Mouse (Mus musculus) embryonic facial prominence, embryonic 14.5 days (tissue): ENCODE measurements at regions not wholly inside any gene's neighbourhood (a gene's known extent, or its start where the extent isn't known, plus 50 kb on each side); places are given as distances from the start of the nearest gene placed in this dataset.

Source experiments
- ATAC-seq: fragments of 200-750 bp; cut with Nextera tagmentation; 2 replicates; pipeline ENCODE4 v1.8.0; 2017; ENCODE audit warnings: low read depth, moderate number of reproducible peaks, moderate TSS enrichment
- DNase-seq: peaks from one replicate; pipeline ENCODE4 v3.0.0-alpha.2; 2015; ENCODE audit warnings: low spot score
- H3K27ac ChIP-seq: fragments of 300-500 bp; sonication (generic); replicated peaks from 2 replicates; pipeline ENCODE4 v1.5.1; 2014; ENCODE audit warnings: low read depth, mild to moderate bottlenecking, low read length, moderate library complexity
- H3K27me3 ChIP-seq: fragments of 300-500 bp; sonication (generic); replicated peaks from 2 replicates; pipeline ENCODE4 v1.6.1; 2014; ENCODE audit warnings: low read length; ENCODE audit not compliant: control insufficient read depth, insufficient read depth
- H3K36me3 ChIP-seq: fragments of 300-500 bp; sonication (generic); 2 replicates; pipeline ENCODE4 v1.6.1; 2014; ENCODE audit warnings: low read length, mixed read lengths; ENCODE audit not compliant: control insufficient read depth, insufficient read depth
- H3K4me1 ChIP-seq: fragments of 300-500 bp; sonication (generic); 2 replicates; pipeline ENCODE4 v1.6.1; 2014; ENCODE audit warnings: antibody characterized with exemption, low read length; ENCODE audit not compliant: control insufficient read depth, insufficient read depth
- H3K4me2 ChIP-seq: fragments of 300-500 bp; sonication (generic); 2 replicates; pipeline ENCODE4 v1.6.1; 2014; ENCODE audit warnings: low read depth, mild to moderate bottlenecking, low read length, moderate library complexity, mixed read lengths
- H3K4me3 ChIP-seq: fragments of 300-500 bp; sonication (generic); 2 replicates; pipeline ENCODE4 v1.5.1; 2014; ENCODE audit warnings: low read depth, mild to moderate bottlenecking, low read length
- H3K9ac ChIP-seq: fragments of 300-500 bp; sonication (generic); 2 replicates; pipeline ENCODE4 v1.6.1; 2014; ENCODE audit warnings: low read depth, mild to moderate bottlenecking, low read length, moderate library complexity, mixed read lengths
- H3K9me3 ChIP-seq: fragments of 300-500 bp; sonication (generic); 2 replicates; pipeline ENCODE4 v1.6.1; 2016; ENCODE audit warnings: low read length; ENCODE audit not compliant: control insufficient read depth
- WGBS: fragments of 180-500 bp; shearing (Covaris S2); extraction: QIAGEN DNeasy Blood & Tissue Kit; methylation state at CpG from one replicate; pipeline ENCODE4 v1.1.7; 2014; 5-methylcytosine and 5-hydroxymethylcytosine counted together

DNA sequence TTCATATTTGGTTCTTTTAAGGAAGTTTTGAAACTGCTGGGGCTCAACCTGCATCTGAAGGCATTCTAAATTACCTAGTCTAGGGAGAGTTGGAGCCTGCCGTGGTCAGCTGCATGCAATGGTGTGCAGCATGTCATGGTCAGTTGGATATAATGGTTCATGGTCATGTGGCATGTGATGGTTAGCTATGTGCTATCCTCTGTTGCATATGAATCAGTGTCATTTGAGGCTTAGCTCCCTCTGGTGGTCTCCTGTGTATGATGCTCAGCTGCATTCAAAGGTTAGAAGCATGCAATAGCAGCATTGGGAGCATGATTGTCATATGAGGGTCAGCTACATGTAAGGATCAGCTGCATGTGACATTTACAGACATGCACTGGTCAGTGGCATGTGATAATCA lies 1894.0 kb upstream of the Lrrc6 start:
- Histone ChIP-seq H3K36me3 (no peaks in the 10 kb centered on the region), H3K9ac (no peak overlapping the region), H3K27me3 (no peaks in the 10 kb centered on the region), H3K9me3 (no peaks in the 10 kb centered on the region), H3K27ac (no peak overlapping the region), H3K4me1 (no peaks in the 10 kb centered on the region), H3K4me2 (no peak overlapping the region), H3K4me3 (no peak overlapping the region)
- ATAC-seq (no peak), DNase-seq (peak; percentile 22)
- WGBS = 85% methylated on average over 1 of the region's 1 CpGs

DNA sequence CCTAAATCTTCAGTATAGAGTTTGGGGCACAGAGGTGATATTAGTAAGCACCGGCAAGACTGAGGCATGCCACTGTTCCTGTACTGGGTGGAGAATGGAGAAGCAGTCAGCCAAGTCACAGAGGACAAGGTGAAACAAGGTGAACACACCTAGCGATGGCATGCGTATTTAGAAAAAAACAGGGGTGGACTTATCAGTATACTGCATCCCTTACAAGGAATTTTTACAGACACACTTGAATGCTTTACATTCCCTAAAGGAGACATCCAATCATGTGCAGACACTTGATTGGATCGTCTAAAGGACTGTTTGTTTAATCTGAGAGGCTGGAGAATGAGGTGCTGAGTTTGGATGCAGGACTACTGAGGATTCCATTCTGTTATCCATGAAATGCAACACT lies 1893.4 kb upstream of the Lrrc6 start:
- 88% methylated on average over 4 of the region's 4 CpGs for WGBS
- Histone ChIP-seq H3K4me2 (no peak overlapping the region), H3K4me3 (no peak overlapping the region), H3K27me3 (no peaks in the 10 kb centered on the region), H3K9ac (no peak overlapping the region), H3K4me1 (no peaks in the 10 kb centered on the region), H3K36me3 (no peaks in the 10 kb centered on the region), H3K27ac (no peak overlapping the region), H3K9me3 (no peaks in the 10 kb centered on the region)
- DNase-seq = no peak
- ATAC-seq = no peak

DNA sequence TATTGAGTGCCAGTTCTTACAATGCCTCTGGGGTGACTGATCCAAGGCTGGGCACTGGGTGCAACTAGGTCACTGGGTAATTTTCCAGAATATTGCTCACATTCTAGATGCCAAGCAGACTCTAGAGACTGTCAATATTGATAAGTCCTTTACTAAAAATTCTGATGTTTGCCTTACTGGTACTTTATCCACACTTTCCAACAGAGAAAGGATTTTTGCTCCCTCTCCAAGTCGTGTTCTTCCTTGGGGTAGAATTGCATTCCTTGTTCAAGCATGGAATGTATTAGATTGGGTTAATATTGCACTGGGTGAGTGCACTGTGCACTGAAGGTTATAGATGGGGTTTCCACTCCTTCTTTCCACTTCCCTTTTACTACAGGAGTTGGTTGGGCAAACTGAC lies 1891.0 kb upstream of the Lrrc6 start:
- Histone ChIP-seq H3K9me3 (no peaks in the 10 kb centered on the region), H3K4me2 (no peak overlapping the region), H3K4me3 (no peak overlapping the region), H3K27ac (no peak overlapping the region), H3K36me3 (no peaks in the 10 kb centered on the region), H3K4me1 (no peaks in the 10 kb centered on the region), H3K27me3 (no peaks in the 10 kb centered on the region), H3K9ac (no peak overlapping the region)
- DNase-seq (no peak), ATAC-seq (no peak)
- 46% methylated on average over 1 of the region's 1 CpGs for WGBS

DNA sequence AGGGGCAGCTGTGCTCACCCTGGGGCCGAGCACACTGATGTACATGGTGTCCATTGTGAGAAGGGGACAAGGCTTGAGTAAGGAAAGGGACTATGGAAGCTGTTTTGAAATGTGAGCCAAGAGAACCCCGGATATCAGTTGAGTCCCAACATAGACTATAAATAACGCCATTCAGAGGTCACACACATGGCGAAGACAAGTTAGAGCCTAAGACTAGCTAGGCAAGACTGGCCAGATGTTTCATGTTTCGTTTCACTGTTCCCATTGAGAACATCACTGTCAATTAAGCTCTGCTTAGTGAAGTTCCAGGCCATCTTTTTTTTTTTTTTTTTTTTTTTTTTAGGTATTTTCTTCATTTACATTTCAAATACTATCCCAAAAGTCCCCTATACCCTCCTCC lies 1889.1 kb upstream of the Lrrc6 start:
- no peak overlapping the region for H3K9ac ChIP-seq
- no peak overlapping the region for H3K4me3 ChIP-seq
- 71% methylated on average over 4 of the region's 5 CpGs for WGBS
- DNase-seq = no peak
- no peaks in the 10 kb centered on the region for H3K4me1 ChIP-seq
- H3K4me2 ChIP-seq = no peak overlapping the region
- H3K36me3 ChIP-seq = no peaks in the 10 kb centered on the region
- H3K27ac ChIP-seq = no peak overlapping the region
- no peaks in the 10 kb centered on the region for H3K27me3 ChIP-seq
- no peaks in the 10 kb centered on the region for H3K9me3 ChIP-seq
- ATAC-seq = no peak

DNA sequence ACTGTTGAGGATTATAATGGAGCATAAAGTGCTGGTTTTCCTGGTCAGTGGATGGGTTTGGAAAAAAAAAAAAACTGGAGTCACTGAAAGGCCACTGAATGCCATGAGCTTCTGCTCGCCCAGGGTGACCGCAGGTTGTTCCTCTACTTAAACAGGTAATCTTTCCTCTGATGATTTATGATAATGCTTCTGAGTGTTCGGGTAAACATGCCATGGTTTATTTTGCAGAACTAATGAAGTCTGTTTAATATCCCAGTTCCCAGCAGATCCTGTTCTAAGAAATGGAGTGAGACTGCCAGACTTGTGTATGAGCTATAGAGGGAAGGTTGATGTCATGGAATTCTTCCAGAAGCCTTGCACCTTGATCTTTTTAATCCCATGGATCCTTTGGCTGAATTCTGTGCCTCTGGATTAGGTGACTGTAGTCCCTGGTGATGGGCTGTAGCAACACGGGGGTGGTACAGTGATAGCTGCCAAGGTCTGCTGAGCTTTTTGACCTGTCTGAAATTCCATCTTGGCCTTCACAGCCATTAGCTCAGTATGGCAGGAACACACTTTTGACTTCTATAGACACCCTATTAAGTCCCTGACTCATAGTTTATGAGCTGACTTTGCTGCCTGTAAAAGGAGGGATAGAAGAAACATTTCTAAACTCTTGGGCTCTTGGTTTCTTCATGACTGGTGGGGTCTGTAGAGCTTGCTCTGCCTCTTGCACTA lies 1886.8 kb upstream of the Lrrc6 start:
- no peaks in the 10 kb centered on the region for H3K27me3 ChIP-seq
- H3K4me3 ChIP-seq = no peak overlapping the region
- no peaks in the 10 kb centered on the region for H3K9me3 ChIP-seq
- ATAC-seq (no peak), DNase-seq (no peak)
- H3K27ac ChIP-seq = no peak overlapping the region
- no peaks in the 10 kb centered on the region for H3K36me3 ChIP-seq
- H3K4me2 ChIP-seq = no peak overlapping the region
- 80% methylated on average over 4 of the region's 4 CpGs for WGBS
- H3K4me1 ChIP-seq = no peaks in the 10 kb centered on the region
- H3K9ac ChIP-seq = no peak overlapping the region

DNA sequence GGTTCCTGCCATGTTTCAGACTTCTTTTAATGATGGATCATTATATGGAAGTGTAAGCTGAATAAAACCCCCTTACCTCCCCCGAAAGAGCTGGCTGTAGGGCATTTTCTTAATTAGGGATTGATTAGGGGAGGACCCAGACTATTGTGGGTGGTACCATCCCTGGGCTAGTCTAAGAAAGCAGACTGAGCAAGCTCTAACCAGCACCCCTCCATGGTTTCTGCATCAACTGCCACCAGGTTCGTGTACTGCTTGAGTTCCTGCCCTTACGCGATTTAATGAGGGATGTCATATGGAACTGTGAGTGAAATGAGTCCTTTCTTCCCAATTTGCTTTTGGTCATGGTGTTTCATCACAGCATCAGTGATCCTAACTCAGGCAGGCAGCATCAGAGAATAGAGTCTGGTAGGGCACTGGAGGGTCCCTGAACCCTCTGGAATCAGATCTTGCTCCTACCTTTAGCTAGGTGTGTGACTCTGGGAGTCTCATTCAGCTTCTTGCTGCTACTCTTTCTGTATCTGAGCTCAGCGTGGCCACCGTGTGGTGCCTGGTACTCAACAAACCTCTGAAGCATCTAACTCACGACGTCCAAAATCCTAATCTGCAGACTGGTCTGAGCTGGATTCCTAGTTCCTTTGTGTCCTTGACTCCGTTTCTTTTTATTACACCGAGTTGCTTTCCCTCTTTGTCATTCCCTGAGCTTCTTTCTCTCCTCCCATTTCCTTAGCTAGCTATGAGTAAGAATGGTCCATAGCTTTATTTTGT lies 1884.0 kb upstream of the Lrrc6 start:
- Histone ChIP-seq H3K36me3 (no peaks in the 10 kb centered on the region), H3K4me2 (no peak overlapping the region), H3K9me3 (no peaks in the 10 kb centered on the region), H3K27me3 (no peaks in the 10 kb centered on the region), H3K27ac (no peak overlapping the region), H3K4me3 (no peak overlapping the region), H3K9ac (no peak overlapping the region), H3K4me1 (no peaks in the 10 kb centered on the region)
- 68% methylated on average over 10 of the region's 10 CpGs for WGBS
- ATAC-seq (no peak), DNase-seq (no peak)

DNA sequence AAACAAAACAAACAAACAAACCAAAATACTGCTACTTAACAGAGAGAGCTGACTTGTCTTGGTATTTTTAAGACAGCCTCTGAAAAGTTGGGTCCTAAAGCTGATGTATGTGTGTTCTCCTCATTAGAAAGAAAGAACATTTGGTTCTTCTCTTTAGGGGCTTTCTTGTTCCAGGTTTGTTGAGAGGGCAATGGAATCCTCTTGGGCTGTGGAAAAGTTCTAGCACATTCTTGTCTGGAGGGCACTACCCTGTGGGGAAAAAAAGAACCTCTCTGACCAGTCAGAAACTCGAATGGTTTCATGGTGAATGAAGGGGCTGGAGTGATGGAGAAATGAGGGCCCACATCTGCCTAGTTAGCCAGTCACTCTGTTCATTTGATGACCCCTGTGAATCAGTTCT lies 1874.5 kb upstream of the Lrrc6 start:
- no peaks in the 10 kb centered on the region for H3K9me3 ChIP-seq
- no peak overlapping the region for H3K27ac ChIP-seq
- WGBS = 43% methylated on average over 1 of the region's 1 CpGs
- no peak overlapping the region for H3K4me3 ChIP-seq
- DNase-seq = no peak
- no peak overlapping the region for H3K4me2 ChIP-seq
- H3K9ac ChIP-seq = no peak overlapping the region
- H3K27me3 ChIP-seq = no peaks in the 10 kb centered on the region
- no peaks in the 10 kb centered on the region for H3K36me3 ChIP-seq
- ATAC-seq = no peak
- no peaks in the 10 kb centered on the region for H3K4me1 ChIP-seq

DNA sequence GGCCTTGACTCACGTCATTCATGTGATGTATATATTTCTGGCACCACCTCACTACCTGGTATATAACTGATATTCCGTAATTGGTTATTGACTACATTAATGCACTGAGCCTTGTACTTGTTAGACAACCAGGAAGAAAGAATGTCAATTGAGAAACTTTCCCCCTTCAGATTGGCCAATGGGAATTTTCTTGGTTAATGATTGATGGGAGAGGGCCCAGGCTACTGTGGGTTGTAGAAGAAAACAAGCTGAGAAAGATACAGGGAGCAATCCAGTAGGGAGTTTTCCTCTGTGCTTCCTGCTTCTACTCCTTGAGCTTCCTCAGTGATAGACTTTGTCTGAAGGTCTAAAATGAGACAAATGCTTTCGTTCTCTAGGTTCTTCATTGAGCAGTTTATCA lies 1866.1 kb upstream of the Lrrc6 start:
- no peaks in the 10 kb centered on the region for H3K27me3 ChIP-seq
- H3K4me2 ChIP-seq = no peak overlapping the region
- H3K4me3 ChIP-seq = no peak overlapping the region
- no peak for DNase-seq
- H3K9ac ChIP-seq = no peak overlapping the region
- 86% methylated on average over 3 of the region's 3 CpGs for WGBS
- no peaks in the 10 kb centered on the region for H3K9me3 ChIP-seq
- ATAC-seq = no peak
- no peaks in the 10 kb centered on the region for H3K4me1 ChIP-seq
- H3K27ac ChIP-seq = no peak overlapping the region
- no peaks in the 10 kb centered on the region for H3K36me3 ChIP-seq
